Mouse (Mus musculus): ENCODE measurements around the gene Gm732.

Gm732 gene

DNA sequence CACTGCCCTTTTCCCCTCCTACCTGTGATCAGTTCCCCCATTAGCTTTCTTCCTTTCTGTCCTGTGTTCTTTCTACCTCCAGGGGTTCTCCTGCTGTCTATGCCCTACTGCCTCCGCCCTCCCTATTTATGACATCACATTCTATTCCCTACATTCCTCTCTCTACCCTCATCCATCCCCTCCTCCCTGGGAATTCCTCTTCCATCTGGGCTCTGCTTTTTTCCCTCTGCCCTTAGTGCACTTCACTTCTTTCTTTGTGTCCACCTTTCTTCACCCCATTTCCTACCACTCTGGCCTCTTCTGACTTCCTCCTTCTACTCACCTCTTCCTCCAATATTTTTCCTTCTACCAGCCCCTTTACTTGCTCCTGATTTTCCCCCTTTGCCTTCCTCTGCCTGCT, at the start of gene Gm732:
Gm732 (minus strand) TSS at position 101 of the 400 bp plus-strand sequence.
- no peak for DNase-seq (ENCODE audit: low spot score)
